Mouse (Mus musculus) hindbrain, embryonic 15.5 days (tissue): ENCODE measurements at regions not wholly inside any gene's neighbourhood (a gene's known extent, or its start where the extent isn't known, plus 50 kb on each side); places are given as distances from the start of the nearest gene placed in this dataset.
"Not testable (repeated sequence)": the region's sequence is repeated elsewhere in the genome, so short reads cannot be mapped to it uniquely, and the experiment has no call there.

Experiments
- ATAC-seq: fragments of 200-750 bp; cut with Nextera tagmentation; 2 replicates; pipeline ENCODE4 v1.8.0; 2017; ENCODE audit warnings: low read depth, moderate number of reproducible peaks, moderate TSS enrichment; ENCODE audit not compliant: low FRiP score
- H3K27ac ChIP-seq: fragments of 300-500 bp; sonication (generic); replicated peaks from 2 replicates; pipeline ENCODE4 v1.5.1; 2015; ENCODE audit warnings: mild to moderate bottlenecking, inconsistent platforms
- H3K27me3 ChIP-seq: fragments of 300-500 bp; sonication (generic); 2 replicates; pipeline ENCODE4 v1.6.1; 2015; ENCODE audit warnings: control low read depth, inconsistent platforms
- H3K36me3 ChIP-seq: fragments of 300-500 bp; sonication (generic); 2 replicates; pipeline ENCODE4 v1.6.1; 2015; ENCODE audit warnings: control low read depth, inconsistent platforms
- H3K4me1 ChIP-seq: fragments of 300-500 bp; sonication (generic); replicated peaks from 2 replicates; pipeline ENCODE4 v1.6.1; 2015; ENCODE audit warnings: control low read depth, inconsistent platforms
- H3K4me2 ChIP-seq: fragments of 300-500 bp; sonication (generic); 2 replicates; pipeline ENCODE4 v1.6.1; 2015; ENCODE audit warnings: moderate library complexity, mild to moderate bottlenecking, inconsistent platforms
- H3K4me3 ChIP-seq: fragments of 300-500 bp; sonication (generic); 2 replicates; pipeline ENCODE4 v1.5.1; 2015; ENCODE audit warnings: mild to moderate bottlenecking, inconsistent platforms
- H3K9ac ChIP-seq: fragments of 300-500 bp; sonication (generic); 2 replicates; pipeline ENCODE4 v1.6.1; 2015; ENCODE audit warnings: inconsistent platforms
- H3K9me3 ChIP-seq: fragments of 300-500 bp; sonication (generic); 2 replicates; pipeline ENCODE4 v1.6.1; 2016; ENCODE audit warnings: control low read depth, inconsistent platforms
- WGBS: fragments of 180-500 bp; shearing (Covaris S2); methylation state at CpG from one replicate; pipeline ENCODE4 v1.1.7; 2015; 5-methylcytosine and 5-hydroxymethylcytosine counted together

DNA sequence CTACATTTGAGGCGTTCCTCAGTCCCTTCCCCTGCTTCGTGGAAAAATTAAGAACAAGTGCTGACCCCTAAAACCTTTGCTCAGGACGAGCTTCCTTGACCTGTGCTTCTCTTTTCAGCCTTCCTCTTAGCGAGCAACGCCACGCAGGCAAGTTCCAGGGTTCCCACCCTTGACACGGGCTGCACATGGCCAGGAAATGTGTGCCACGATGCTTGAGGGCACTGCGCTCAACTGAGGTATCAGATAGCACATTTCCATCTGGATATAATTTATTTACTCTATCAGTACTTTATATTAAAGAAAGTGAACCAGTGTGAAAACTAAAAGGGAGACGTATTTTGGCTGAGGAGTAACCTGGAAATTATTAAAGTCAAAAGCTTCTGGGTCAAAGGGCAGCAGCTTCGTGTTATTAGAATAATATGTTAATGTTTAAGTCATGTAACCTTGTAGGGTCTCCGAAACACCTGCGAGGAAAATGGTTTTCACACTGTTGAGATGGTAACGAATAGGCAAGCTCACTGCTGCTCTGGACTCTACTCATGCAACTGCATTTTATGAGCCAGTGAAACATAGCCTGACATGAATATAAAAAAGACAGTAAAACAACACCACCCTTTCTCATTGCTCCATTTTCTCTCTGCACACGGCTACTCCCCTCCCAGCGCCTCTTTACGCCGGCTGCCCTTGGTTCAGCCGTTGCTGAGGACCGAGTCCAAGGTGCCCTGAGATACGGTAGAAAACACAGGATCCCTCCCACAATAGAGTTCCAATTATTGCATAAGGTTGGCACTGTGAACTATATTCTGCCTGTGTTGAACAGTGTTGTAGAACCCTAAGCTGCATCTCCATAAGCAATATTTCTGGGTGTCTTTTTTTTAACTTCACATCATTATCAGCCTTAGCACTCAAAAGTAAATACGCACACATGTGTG, 204.9 kb upstream of the Intu start:
- WGBS = 84% methylated on average over 22 of the region's 22 CpGs
- no peaks in the 10 kb centered on the region for H3K36me3 ChIP-seq
- no peak for ATAC-seq
- no peaks in the 10 kb centered on the region for H3K9me3 ChIP-seq
- no peak overlapping the region for H3K4me2 ChIP-seq
- no peak overlapping the region for H3K9ac ChIP-seq
- no peaks in the 10 kb centered on the region for H3K27me3 ChIP-seq
- H3K4me1 ChIP-seq = no peaks in the 10 kb centered on the region
- H3K27ac ChIP-seq = no peak overlapping the region
- no peak overlapping the region for H3K4me3 ChIP-seq

DNA sequence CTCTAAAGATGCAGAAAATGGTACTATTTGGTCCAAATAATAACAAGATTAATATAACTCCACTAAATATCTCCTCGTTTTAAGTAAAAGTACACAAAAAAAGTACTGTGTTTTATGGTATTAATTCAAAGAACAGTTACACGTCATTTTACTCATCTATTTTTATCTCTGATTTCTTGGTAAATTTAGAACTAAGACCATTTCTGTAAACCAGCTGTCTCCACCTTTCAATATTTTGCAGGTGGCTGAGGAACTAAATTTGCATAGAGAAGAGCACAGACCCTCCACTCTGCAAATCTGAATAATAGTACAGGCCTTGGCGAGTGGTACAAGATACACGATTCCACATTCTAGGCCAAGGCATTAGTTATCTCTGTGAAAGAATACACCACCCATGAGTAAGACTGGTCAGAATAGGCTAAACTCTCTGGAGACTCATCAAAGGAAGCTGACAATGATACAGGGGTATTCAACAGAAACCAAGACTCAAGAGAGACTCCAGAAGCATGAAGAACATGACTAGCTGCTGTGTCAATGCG, 191.5 kb upstream of the Intu start:
- Histone ChIP-seq H3K4me2 (no peak overlapping the region), H3K9ac (no peak overlapping the region), H3K27me3 (no peaks in the 10 kb centered on the region), H3K4me1 (no peaks in the 10 kb centered on the region), H3K27ac (no peak overlapping the region), H3K4me3 (no peak overlapping the region), H3K36me3 (no peaks in the 10 kb centered on the region), H3K9me3 (no peaks in the 10 kb centered on the region)
- no peak for ATAC-seq
- 95% methylated on average over 5 of the region's 5 CpGs for WGBS

DNA sequence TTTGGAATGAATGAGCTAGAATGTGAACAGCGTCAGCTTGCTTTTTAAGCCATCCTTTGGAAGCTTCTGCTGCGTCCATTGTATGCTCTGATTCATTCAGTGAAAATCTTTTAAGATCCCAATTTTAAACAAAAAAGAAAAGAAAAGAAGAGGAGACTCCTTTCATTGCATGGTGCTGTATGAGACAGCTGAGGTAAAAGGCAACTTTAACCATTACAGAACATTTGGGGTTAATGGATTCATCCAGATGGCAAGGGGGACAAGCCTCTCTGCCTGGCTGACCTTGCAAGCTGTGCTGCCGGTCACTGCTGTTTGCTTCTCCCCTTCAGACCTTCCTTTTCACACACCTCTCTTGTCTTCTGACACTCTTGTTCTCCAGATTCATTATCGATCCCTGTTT, 176.0 kb upstream of the Intu start:
- Histone ChIP-seq H3K36me3 (no peaks in the 10 kb centered on the region), H3K27ac (no peak overlapping the region), H3K4me2 (no peak overlapping the region), H3K9me3 (no peaks in the 10 kb centered on the region), H3K27me3 (no peaks in the 10 kb centered on the region), H3K4me3 (no peak overlapping the region), H3K4me1 (0 out of 2 replicates have a peak, but pooled peaks cover 4% of the 10 kb centered on the region), H3K9ac (no peak overlapping the region)
- 33% methylated on average over 4 of the region's 4 CpGs for WGBS
- no peak for ATAC-seq

DNA sequence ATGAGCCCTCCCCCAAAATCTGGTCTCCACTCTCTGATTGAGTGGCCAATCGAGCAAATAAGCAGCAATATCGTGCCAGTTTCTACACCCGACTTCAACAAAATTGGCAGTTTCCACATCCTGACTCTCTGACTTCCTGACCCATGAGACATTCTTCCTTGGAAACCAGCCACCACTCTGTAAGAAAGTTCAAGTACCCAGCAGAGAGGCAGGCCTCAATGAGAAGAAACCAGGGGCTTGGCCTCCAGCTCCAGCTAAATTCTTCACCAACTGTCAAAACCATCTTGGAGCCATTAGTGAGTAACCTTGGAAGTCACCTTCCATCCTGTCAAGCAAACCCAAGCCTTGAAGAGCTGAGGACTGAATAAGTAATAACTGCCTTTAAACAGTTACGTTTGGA, 162.7 kb upstream of the Intu start:
- 81% methylated on average over 4 of the region's 4 CpGs for WGBS
- H3K27me3 ChIP-seq = no peaks in the 10 kb centered on the region
- no peak for ATAC-seq

DNA sequence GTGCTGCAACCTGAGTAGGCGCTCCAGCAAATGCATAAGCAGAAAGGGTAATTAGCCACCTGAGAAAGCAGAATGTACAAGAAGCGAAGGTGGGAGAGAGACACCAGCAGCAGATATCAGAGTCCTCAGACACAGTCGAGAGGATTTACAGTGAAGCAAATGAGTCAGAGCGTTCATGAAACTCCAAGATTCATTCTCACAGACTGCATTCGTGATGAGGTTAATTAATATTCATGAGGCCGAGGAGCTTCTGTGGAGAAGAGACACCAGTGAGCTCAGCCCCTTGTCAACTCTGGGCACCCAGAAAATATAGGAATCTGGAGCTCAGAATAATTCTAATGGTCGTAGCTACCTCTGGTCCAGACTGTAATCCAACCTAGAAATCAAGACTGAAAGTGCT, 159.7 kb upstream of the Intu start:
- Histone ChIP-seq H3K9me3 (no peaks in the 10 kb centered on the region), H3K27ac (no peak overlapping the region), H3K4me3 (no peak overlapping the region), H3K36me3 (no peaks in the 10 kb centered on the region), H3K27me3 (no peaks in the 10 kb centered on the region), H3K4me2 (no peak overlapping the region), H3K9ac (no peak overlapping the region), H3K4me1 (0 out of 2 replicates have a peak, but pooled peaks cover 4% of the 10 kb centered on the region)
- WGBS = 28% methylated on average over 7 of the region's 7 CpGs
- ATAC-seq = no peak

More for the DNA sequence above, 162.7 kb upstream of the Intu start:
- Histone ChIP-seq H3K4me1 (0 out of 2 replicates have a peak, but pooled peaks cover 4% of the 10 kb centered on the region), H3K4me2 (no peak overlapping the region), H3K36me3 (no peaks in the 10 kb centered on the region), H3K4me3 (no peak overlapping the region), H3K9me3 (no peaks in the 10 kb centered on the region), H3K9ac (no peak overlapping the region), H3K27ac (no peak overlapping the region)

DNA sequence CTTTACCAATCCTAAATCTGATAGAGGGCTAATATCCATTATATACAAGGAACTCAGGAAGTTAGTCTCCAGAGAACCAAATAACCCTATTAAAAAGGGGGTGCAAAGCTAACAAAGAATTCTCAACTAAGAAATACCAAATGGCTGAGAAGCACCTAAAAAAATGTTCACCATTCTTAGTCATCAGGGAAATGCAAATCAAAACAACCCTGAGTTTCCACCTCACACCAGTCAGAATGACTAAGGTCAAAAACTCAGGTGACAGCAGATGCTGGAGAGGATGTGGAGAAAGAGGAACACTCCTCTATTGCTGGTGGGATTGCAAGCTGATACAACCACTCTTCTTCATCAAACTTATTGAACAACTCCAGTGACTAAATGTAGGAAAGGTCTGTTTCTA, 154.9 kb upstream of the Intu start:
- not testable (repeated sequence) for H3K27me3 ChIP-seq, ATAC-seq, H3K27ac ChIP-seq, H3K4me1 ChIP-seq, H3K4me2 ChIP-seq, H3K9me3 ChIP-seq, H3K4me3 ChIP-seq, H3K9ac ChIP-seq, H3K36me3 ChIP-seq

DNA sequence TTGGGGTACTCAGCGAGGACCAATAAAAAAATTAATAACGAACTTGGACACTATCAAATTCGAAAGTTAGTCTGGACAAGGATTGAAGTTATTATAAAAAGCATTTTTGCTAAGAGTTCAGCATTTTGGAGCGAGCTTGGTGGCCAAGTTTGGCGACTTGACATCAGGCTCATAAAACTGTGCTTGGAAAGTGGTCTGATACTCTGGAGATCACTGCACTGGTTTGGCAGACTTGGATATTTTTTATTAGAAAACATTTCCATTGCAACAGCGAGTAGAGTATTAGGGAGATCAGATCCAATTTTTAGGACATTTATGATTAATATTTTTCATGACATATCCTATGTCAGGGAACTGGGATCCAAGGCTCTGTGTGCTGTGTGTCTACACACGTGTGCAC, 153.7 kb upstream of the Intu start:
- H3K36me3 ChIP-seq = no peaks in the 10 kb centered on the region
- no peaks in the 10 kb centered on the region for H3K4me1 ChIP-seq
- WGBS = 88% methylated on average over 7 of the region's 7 CpGs
- H3K27ac ChIP-seq = no peak overlapping the region
- H3K27me3 ChIP-seq = no peaks in the 10 kb centered on the region
- no peaks in the 10 kb centered on the region for H3K9me3 ChIP-seq
- no peak for ATAC-seq
- no peak overlapping the region for H3K9ac ChIP-seq
- no peak overlapping the region for H3K4me2 ChIP-seq
- no peak overlapping the region for H3K4me3 ChIP-seq

DNA sequence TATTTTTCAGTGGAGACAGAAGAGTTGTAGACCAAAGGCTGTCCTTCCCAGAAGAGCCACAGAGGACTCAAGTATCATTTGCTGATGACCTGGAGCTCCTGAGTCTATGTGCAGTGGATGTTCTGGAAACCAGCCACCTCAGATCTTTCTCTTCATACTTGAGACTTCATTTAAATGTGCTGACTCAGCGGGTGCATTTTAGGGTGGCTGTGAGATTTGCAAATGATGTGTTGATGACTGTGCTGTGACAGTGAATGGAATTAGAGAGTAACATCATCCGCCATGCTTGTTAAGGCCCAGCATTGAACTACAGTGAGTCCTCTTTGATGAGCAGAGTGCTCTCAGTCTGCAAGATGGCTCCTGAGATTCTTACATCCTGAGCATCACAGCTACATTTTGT, 152.0 kb upstream of the Intu start:
- Histone ChIP-seq H3K9me3 (no peaks in the 10 kb centered on the region), H3K4me1 (no peaks in the 10 kb centered on the region), H3K4me2 (no peak overlapping the region), H3K27me3 (no peaks in the 10 kb centered on the region), H3K36me3 (no peaks in the 10 kb centered on the region), H3K27ac (no peak overlapping the region), H3K4me3 (no peak overlapping the region), H3K9ac (no peak overlapping the region)
- 90% methylated on average over 2 of the region's 2 CpGs for WGBS
- no peak for ATAC-seq

DNA sequence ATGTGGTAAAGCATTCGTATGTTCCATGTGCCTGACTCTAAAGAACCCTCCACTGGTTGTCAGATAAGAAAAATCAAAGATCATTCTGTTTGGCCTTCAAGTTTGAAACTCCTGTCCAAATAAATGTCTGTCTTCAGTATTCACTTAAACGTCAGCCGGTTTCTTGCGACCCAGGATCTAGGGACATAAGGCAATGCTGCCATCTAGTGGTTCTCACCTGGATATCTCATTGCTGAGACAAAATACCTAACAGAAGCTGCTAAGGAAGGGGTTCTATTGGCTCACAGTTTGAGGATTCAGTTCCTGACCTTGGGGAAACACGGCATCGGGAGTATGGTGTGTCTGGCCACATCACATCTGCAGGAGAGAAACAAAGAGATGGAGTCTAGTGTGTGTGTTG, 139.5 kb upstream of the Intu start:
- WGBS = 38% methylated on average over 6 of the region's 6 CpGs
- Histone ChIP-seq H3K27me3 (no peaks in the 10 kb centered on the region), H3K4me3 (no peak overlapping the region), H3K4me2 (no peak overlapping the region), H3K36me3 (no peaks in the 10 kb centered on the region), H3K9me3 (no peaks in the 10 kb centered on the region), H3K27ac (no peak overlapping the region), H3K9ac (no peak overlapping the region), H3K4me1 (no peaks in the 10 kb centered on the region)
- peak; percentile 66 for ATAC-seq

DNA sequence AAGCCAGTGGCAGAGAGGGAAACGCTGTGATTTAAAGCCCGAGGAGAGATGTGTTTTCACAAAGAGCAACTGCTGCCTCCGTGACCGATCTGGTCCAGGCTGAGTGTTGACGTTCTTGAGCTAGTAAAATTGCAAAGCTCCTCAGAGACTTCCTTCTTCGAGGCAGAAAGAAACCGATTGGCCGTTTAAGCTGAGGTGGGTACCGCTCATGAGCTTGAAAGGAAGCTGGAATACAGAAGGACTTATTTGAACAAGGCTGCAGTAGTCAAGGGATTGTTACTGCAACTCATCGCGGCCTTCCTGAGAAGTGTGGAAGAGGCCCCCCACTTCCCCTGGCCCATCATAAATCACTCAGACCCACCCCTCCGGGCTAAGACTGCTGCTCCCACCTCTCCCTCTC, 132.9 kb upstream of the Intu start:
- no peak for ATAC-seq
- Histone ChIP-seq H3K4me2 (no peak overlapping the region), H3K27me3 (no peaks in the 10 kb centered on the region), H3K36me3 (no peaks in the 10 kb centered on the region), H3K9ac (no peak overlapping the region), H3K9me3 (no peaks in the 10 kb centered on the region), H3K4me1 (no peaks in the 10 kb centered on the region), H3K4me3 (no peak overlapping the region), H3K27ac (no peak overlapping the region)
- WGBS = 71% methylated on average over 12 of the region's 12 CpGs

DNA sequence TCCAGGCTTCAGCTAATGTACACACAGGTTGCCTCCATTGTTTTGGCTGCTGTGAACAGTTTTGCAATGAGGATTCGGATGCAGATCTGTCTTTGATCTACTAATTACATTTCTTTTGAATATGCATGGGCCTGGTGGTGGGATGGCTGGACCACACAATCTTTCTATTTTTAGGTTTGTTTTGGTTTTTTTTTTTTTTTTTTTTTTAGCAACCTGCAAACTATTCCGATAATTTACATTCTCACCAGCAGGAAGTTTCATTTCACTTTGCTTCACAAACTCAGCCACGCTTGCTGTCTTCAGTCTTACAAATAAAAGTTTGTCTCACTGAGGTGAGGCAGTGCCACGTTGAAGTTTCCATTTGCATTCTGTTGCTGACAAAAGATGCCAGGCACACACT, 127.7 kb upstream of the Intu start:
- Histone ChIP-seq H3K4me2 (no peak overlapping the region), H3K9me3 (no peaks in the 10 kb centered on the region), H3K27me3 (no peaks in the 10 kb centered on the region), H3K4me3 (no peak overlapping the region), H3K27ac (no peak overlapping the region), H3K36me3 (no peaks in the 10 kb centered on the region), H3K9ac (no peak overlapping the region), H3K4me1 (no peaks in the 10 kb centered on the region)
- no peak for ATAC-seq
- WGBS = 78% methylated on average over 4 of the region's 4 CpGs

DNA sequence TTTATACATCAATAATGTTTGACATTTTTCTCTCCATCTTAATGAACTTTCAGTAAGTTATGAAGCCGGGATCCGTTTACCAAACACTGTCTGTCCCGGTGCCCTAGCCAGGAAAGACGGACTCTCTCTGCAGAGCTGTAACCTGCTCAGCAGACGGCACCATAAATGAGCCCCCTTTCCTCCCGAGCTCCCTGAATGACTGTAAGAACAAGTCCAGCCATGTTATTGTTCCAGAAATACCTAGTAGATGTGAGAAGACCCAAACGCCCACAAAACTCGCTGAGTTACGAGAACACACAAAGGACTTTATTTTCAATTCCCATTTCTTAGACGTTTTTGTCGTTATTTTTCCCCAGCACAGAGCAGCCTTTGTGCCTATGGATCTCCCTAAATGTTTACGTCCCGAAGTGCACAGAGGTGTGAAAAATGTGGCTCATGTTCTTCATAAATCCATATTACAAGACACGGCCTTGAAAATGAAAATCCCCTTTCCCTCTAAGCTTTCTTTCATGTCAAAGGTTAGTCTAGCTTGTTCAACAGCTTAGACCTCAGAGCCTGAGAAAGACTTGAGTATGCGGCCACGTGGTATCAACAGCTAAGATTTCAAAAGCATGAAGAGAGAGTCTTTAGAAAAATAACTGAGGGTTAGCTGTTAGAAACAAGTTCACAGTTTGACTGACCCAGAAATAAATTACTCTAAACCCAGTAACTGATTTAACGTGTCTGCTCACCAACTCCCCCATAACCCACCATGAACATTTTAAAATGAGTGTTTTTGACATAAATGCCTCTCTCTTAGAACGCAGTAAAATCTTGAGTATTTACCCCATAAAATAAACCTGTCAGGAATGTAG, 125.8 kb upstream of the Intu start:
- Histone ChIP-seq H3K27ac (no peak overlapping the region), H3K36me3 (no peaks in the 10 kb centered on the region), H3K4me1 (no peaks in the 10 kb centered on the region), H3K4me3 (no peak overlapping the region), H3K9ac (no peak overlapping the region), H3K9me3 (no peaks in the 10 kb centered on the region), H3K4me2 (no peak overlapping the region), H3K27me3 (no peaks in the 10 kb centered on the region)
- 82% methylated on average over 18 of the region's 18 CpGs for WGBS
- ATAC-seq = no peak
